Mouse (Mus musculus) myocyte (in vitro differentiated cells): Measurements from ENCODE around the gene Ceacam19.

Experiments
- E2F4 ChIP-seq: IDR thresholded peaks from one replicate; pipeline ENCODE4 v1.6.1; 2011; ENCODE audit warnings: mild to moderate bottlenecking, control low read depth, moderate library complexity; ENCODE audit not compliant: insufficient read depth
- MAX ChIP-seq: IDR thresholded peaks from one replicate; pipeline ENCODE4 v1.6.1; 2011; ENCODE audit warnings: low read depth, mild to moderate bottlenecking, control low read depth
- MYOD1 ChIP-seq, 3 experiments: IDR thresholded peaks; one replicate each; pipeline ENCODE4 v1.6.1; 2011; ENCODE audit warnings: control low read depth in 2 of 3, low read depth in 2 of 3, mild to moderate bottlenecking in 2 of 3, moderate library complexity in 1 of 3; ENCODE audit not compliant: insufficient read length in 2 of 3, control insufficient read depth in 1 of 3
- MYOG ChIP-seq, 3 experiments: IDR thresholded peaks; one replicate each; pipeline ENCODE4 v1.6.1; 2011; ENCODE audit warnings: control low read depth in 2 of 3, low read depth in 2 of 3, mild to moderate bottlenecking in 2 of 3; ENCODE audit not compliant: insufficient read length in 2 of 3, control insufficient read depth in 1 of 3, insufficient read depth in 1 of 3
- POLR2A ChIP-seq: IDR thresholded peaks from one replicate; pipeline ENCODE4 v1.6.1; 2011; ENCODE audit warnings: low read depth, mild to moderate bottlenecking, control low read depth, moderate library complexity; ENCODE audit not compliant: insufficient read length
- REST ChIP-seq: IDR thresholded peaks from one replicate; pipeline ENCODE4 v1.6.1; 2011; ENCODE audit warnings: mild to moderate bottlenecking, control low read depth, moderate library complexity; ENCODE audit not compliant: insufficient read depth, insufficient read length
- TCF12 ChIP-seq: IDR thresholded peaks from one replicate; pipeline ENCODE4 v1.6.1; 2011; ENCODE audit warnings: mild to moderate bottlenecking, control low read depth; ENCODE audit not compliant: poor library complexity, insufficient read depth, severe bottlenecking
- USF1 ChIP-seq: IDR thresholded peaks from one replicate; pipeline ENCODE4 v1.6.1; 2011; ENCODE audit warnings: low read depth, mild to moderate bottlenecking, control low read depth, moderate library complexity

GRCm38 (mm10) chr7:19841686-19842413, 45.9 kb downstream of the Ceacam19 start:
- no peak for TF ChIP-seq REST
- no peak for TF ChIP-seq E2F4
- no peak for TF ChIP-seq POLR2A
- no peak for TF ChIP-seq TCF12
- TF ChIP-seq USF1, result no peak
- TF ChIP-seq MAX, result no peak
- TF ChIP-seq MYOG (IDR thresholded peaks at IDR 0.05; ENCODE audit: control insufficient read depth in 1 of 3, insufficient read depth in 1 of 3, insufficient read length in 2 of 3, low read depth in 2 of 3), result no peak
- no peak for TF ChIP-seq MYOD1 (IDR thresholded peaks at IDR 0.05; ENCODE audit: control insufficient read depth in 1 of 3, insufficient read length in 2 of 3, low read depth in 2 of 3)
